Mouse (Mus musculus) liver, postnatal 0 days (tissue): ENCODE measurements around the gene Rpf1.

Experiments used
- CTCF ChIP-seq: sonication (generic); IDR thresholded peaks from 2 replicates; pipeline ENCODE4 v1.5.1; 2016; ENCODE audit warnings: antibody characterized with exemption, low read depth
- EP300 ChIP-seq: IDR thresholded peaks from 2 replicates; pipeline ENCODE4 v1.6.1; 2016; ENCODE audit warnings: antibody characterized with exemption, low read depth, mild to moderate bottlenecking

DNA sequence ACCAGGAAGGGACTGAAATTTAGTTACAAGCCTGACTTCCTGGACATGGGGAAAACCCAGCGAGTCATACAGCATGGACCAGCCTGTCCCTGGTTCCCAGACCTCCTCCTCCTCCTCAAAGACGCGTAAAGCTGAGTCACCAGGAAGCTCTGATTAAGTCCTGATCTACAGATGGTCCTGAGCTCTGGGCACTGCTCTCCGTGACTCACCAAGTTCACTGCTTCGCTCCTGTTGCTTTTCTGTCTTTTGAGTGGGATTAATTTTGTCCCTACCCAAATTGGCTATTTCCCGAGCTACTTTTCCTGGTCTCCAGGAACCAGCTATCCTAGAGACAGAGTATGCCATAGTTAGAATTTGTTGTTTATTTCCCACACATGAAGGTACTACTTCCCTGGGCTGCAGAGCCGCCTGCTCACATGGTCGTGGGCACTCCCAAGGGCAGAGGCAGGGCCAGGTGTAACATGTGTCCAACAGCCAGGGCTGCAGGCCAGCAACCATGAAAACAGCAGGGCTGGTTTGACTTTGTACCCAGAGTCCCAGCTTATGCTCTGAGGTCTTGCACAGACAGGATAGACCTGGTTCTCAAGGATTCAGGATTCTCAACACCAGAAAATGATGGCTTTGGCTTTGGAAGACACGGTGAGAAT, 46.8 kb upstream of the Rpf1 start:
- TF ChIP-seq CTCF (no peak), EP300 (no peak)
